Mouse (Mus musculus) CH12.LX (cell line): ENCODE data around the gene C1ra.

ENCODE experiments used
- CHD2 ChIP-seq: IDR thresholded peaks from 2 replicates; pipeline ENCODE4 v1.6.1; 2011; ENCODE audit warnings: low read length, improper control_type of control experiment
- CTCF ChIP-seq, 2 experiments: IDR thresholded peaks in 1 of 2; conservative IDR thresholded peaks in 1 of 2; 2 replicates each; pipeline ENCODE4 v1.5.1; 2011 to 2012; ENCODE audit warnings: low read depth in 2 of 2, low read length in 2 of 2, improper control_type of control experiment in 1 of 2, inconsistent platforms in 1 of 2, mild to moderate bottlenecking in 1 of 2, moderate library complexity in 1 of 2
- HCFC1 ChIP-seq: IDR thresholded peaks from 2 replicates; pipeline ENCODE4 v1.6.1; 2012; ENCODE audit warnings: low read depth, mild to moderate bottlenecking, inconsistent platforms, low read length, improper control_type of control experiment
- JUN ChIP-seq: IDR thresholded peaks from 2 replicates; pipeline ENCODE4 v1.6.1; 2011; ENCODE audit warnings: low read depth, mild to moderate bottlenecking, low read length, improper control_type of control experiment, moderate library complexity; ENCODE audit not compliant: insufficient read depth
- MEF2A ChIP-seq: IDR thresholded peaks from 2 replicates; pipeline ENCODE4 v1.6.1; 2014; ENCODE audit warnings: low read depth, mild to moderate bottlenecking, inconsistent platforms, low read length, improper control_type of control experiment, borderline replicate concordance
- NELFE ChIP-seq: IDR thresholded peaks from 2 replicates; pipeline ENCODE4 v1.6.1; 2011; ENCODE audit warnings: low read depth, low read length, improper control_type of control experiment
- ZKSCAN1 ChIP-seq: IDR thresholded peaks from 2 replicates; pipeline ENCODE4 v1.6.1; 2012; ENCODE audit warnings: low read depth, inconsistent platforms, low read length, improper control_type of control experiment, borderline replicate concordance

DNA sequence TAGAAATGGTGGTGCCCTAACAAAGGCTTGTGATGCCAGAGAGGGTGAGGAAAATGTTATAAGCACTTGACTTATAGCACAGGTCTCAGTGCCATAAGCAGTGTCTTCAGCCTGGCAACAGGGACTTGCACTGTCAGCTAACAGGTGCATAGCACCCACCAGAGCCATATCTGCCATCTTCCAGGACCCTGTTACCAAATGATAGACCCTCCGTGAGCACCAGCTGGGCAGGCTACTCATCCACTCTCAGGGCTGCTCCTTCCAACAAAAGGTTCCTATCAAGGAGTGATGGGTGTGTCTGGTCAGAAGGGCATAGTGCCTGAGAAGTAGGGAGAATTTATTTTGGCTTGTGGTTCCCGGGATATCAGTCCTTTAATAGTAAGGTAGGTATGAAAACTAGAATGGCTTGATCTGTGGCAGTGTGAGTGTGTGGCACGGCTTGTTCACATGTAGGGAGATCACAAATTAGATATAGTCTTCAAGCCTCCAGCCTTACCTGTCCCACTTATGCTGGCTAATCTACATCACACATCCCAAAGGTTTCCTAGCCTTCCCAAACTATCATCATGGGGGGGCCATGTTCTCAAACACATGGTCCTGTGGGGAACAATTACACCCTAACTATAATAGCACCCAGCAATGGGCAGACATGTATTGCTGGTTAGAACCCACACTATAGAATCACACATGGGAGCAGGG, 33.2 kb upstream of the C1ra start:
- no peak for TF ChIP-seq MEF2A
- TF ChIP-seq CTCF (conservative IDR thresholded peaks at IDR 0.05 in 1 of 2, IDR thresholded peaks at IDR 0.05 in 1 of 2; ENCODE audit: low read depth in 2 of 2, low read length in 2 of 2) = no peak
- TF ChIP-seq JUN = no peak
- TF ChIP-seq HCFC1 = no peak
- no peak for TF ChIP-seq ZKSCAN1
- no peak; the same call in 1 of the 2 replicates for TF ChIP-seq CHD2
- TF ChIP-seq NELFE = no peak
